Mouse (Mus musculus): Measurements from ENCODE around the gene Usp22.
A peak's percentile ranks its signal among the peaks of the same experiment; 100 is the strongest.
"Not testable (repeated sequence)": the region's sequence is repeated elsewhere in the genome, so short reads cannot be mapped to it uniquely, and the experiment has no call there.

Gene Usp22

DNA sequence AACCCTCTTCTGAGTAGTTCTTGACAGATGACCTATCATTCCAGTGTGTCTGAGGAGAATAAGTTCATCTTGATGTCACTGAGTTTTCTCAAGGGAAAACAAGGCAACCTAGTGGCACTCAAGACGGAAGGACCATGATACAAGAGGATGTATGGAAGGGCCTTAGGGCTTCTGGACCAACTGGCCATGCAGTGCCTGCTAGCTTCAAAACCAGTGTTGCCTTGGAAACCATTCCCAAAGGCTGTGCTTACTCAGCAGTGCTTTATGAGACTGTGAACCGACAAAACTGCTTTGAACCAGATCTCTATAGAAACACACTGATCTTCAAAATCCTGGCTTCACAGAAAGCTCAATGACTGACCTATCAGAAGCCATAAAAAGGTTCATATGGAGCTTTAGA is 15.9 kb upstream of the Usp22 start:
- no peak for DNase-seq (ENCODE audit: low read depth, low spot score)

DNA sequence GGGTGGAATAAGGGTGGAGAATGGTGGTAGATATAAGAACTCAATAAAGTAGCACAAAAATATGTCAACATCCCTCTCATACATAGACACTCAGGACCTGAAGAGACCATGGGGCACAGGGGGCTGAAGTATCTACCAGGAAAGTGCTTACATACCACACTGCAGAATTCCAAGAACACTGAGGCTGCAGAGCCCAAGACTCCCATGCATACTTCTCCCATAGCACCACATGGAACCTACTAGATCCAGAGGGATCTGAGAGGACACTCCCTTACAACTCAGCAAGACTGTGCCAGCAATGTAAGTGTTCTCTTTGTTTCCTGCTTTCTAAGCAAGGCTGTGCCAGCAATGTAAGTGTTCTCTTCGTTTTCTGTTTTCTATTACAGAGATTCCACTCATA is 9.0 kb upstream of the Usp22 start:
- no peak for DNase-seq (ENCODE audit: low read depth, low spot score)

GRCm38 (mm10) chr11:61181624-61182023 is 6.8 kb upstream of the Usp22 start:
- DNase-seq (ENCODE audit: low read depth, low spot score): no peak

GRCm38 (mm10) chr11:61180361-61180760 is 5.5 kb upstream of the Usp22 start:
- no peak for DNase-seq (ENCODE audit: low read depth, low spot score)

DNA sequence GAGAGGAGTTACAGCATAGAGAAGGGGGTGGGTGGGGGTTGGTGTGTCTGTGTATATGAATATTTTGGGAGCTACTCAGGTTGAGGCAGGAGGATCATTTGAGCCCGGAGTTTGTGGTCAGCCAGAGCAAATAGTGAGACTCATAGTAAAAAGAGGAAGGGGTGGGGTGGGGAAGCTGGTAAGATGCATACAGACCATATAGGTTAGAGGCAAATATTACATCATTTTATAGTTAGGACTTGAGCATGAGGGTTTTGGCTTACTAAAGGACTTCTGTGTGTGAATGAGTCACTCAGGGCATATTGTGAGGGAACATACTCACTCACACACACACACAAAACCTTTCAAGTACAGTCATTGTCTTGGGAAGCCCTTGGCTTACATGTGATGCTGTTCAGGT is 1.5 kb upstream of the Usp22 start:
- DNase-seq (ENCODE audit: low read depth, low spot score): no peak

DNA sequence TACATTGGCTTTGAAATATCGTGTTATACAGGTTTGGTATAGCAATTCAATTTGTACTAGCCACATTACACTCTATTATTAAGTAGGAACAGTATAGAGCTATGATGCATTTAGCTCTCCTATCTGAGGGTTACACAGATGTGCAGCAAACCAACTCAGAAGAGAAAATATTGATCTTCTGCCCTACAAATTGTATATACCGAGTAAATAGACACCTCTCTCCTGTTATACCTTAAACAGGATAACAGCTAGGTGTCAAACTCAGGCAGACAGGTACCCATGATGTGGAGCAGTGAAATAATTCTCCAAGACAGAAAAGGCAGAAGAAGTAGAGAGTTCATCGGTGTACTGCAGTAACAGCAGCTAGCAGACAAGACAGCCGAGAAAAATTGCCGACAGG is 923 bp upstream of the Usp22 start:
- DNase-seq (ENCODE audit: low read depth, low spot score): no peak

DNA sequence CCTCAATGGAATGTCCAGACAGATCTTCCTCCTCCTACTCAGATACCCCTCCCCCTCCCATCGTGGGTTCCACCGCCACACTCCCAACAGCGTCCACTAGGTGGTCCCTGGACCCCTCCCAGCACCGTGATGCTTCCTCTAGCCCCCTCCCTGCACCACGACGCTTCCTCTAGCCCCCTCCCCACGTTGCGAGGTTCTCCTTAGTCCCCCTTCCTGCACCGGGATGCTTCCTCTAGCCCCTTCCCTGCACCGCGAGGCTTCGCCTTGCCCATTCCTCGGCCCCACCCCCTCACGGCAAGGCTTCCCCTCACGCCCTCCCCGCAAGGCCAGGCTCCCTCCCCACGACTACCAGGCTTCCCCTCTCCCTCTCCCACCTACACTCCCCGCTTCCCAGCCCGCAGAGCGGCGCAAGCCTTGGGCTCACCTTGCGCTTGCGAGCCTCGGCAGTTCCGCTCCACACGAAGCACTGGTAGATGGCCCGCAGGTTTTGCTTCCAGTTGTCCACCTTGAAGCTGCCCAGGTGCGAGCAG is 499 bp downstream of the Usp22 start:
- DNase-seq (ENCODE audit: low read depth, low spot score): peak; percentile 93

DNA sequence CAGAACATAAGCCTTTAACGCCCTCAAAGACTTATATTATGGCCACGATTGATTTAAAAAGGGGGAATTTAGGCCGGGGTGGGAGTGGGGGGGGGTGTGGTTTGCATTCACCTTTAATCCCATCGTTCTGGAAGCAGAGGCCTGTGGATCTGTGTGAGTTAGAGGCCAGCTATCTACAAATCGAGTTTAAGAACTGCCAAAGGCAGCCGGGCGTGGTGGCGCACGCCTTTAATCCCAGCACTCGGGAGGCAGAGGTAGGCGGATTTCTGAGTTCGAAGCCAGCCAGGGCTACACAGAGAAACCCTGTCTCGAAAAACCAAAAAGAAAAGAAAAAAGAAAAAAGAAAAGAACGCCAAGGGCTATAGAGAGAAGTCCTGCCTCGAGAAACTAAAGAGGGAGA is 1.4 kb downstream of the Usp22 start:
- not testable (repeated sequence) for DNase-seq (ENCODE audit: low read depth, low spot score)

DNA sequence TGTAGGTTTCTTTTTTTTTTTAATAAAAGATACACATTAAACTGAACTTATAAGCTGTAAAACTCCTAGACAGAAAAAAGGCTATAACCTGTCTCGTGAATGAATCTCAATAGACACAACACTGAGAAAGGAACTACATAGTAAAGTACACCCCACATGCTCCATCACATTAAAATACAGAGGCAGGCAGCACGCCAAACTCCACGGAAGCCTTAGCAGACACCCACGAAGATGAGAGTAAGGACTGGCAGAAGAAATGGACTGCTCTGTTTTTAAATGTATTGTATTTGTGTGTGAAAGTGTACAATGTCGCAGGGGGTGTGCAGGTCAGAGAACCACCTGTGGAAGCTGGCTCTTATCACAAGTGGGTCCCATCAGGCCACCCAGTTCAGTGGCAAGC is 4.7 kb downstream of the Usp22 start:
- no peak for DNase-seq (ENCODE audit: low read depth, low spot score)

GRCm38 (mm10) chr11:61164881-61165280 is 10.0 kb downstream of the Usp22 start:
- DNase-seq (ENCODE audit: low read depth, low spot score): no peak

DNA sequence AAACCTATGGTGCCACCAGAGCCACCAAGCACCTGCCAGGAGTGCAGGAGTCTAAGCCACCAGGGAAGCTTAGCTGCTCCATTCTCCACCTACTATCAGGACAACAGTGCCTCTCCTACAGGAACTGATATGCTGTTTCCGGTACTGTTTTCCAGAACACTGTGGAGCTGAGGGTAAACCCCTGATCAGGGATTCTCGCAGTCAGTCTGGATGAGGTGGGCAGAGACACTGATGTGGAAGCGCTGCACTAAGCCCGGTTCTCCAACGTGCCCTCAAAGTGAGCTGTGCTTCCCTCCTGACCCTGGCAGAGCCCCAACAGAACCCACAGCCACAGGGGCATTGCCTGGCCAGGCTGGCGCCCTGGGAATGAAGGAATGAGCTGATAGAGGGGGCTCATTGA is 10.5 kb downstream of the Usp22 start:
- no peak for DNase-seq (ENCODE audit: low read depth, low spot score)

GRCm38 (mm10) chr11:61163341-61163740 is 11.5 kb downstream of the Usp22 start:
- no peak for DNase-seq (ENCODE audit: low read depth, low spot score)

DNA sequence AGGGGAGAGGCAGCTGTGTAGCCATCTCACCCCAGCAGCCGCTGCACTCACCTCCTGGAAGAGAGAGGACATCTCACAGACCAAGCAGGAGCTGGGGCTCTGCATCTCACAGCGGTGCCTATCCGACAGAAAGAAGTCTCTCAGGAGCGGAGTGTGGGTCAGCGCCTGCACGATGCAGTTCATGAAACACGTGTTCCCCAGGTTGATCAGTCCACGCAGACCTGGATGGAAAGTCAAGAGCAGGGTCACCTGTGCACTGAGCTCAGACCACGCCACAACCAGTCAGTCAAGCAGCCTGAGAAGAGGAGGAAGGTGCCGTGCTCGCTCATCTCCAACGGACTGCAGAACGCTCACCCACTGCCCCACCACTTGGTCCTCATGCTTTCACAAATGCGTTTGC is 12.1 kb downstream of the Usp22 start:
- no peak for DNase-seq (ENCODE audit: low read depth, low spot score)

DNA sequence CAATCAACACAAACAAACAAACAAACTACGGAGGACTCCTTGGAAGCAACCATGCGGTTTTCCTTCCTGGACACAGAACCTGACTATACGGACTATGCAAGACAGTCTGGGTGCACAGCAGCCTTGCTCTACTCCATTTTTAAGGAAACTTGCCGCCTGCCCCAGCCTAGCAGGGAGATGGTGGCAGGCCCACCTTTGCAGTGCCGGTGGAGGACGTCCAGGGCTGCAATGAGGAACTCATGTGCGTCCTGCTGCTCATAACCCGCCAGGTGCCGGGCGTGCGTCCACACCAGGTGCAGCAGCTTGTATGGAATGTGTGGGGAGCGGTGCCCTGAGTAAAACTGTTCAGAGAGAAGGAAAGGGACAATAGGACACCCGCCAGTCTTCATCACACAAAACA is 13.7 kb downstream of the Usp22 start:
- DNase-seq (ENCODE audit: low read depth, low spot score): no peak

DNA sequence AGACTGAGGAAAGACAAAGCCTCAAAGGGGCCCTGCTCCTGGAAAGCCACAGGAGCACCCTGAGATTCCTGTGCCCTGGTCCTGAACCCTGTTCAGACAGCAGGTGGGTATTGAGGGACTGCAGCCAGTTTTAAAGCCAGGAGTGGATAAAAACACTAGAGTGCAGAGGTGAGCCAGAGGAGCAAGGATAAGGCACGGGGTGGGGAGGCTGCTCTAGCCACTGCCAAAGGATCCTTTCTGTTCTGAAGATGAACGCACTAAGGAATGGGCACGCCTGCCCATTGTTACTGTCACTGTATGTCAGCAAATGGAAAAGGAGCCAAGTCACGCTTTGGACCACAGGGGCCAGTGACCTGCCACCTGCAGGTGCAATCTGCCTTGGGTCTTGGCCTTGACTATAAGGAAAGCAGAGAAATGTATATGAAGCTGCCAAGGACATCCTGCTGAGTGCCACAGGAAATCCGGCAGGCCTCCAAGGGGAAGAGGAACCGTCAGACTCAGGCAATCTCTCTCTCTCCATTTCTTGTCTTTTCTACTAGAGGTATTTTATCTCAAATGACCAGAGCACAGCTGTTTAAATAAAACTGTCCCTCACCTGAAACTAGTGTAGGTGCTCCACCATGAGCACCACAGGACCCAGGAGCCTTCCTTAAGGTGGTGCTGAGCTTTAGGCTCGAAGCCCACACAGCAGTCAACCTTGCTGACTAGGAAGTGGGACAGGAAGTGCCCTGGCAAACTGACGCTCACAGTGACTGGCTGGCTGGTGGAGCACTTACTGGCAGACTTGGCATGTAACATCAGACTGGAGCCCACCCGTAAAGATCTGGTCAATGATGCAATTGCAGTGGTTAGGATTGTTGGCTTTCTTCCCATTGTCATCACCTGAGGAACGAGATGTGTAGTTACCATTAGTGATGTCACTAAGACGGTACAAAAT is 14.8 kb downstream of the Usp22 start:
- DNase-seq (ENCODE audit: low read depth, low spot score): no peak

DNA sequence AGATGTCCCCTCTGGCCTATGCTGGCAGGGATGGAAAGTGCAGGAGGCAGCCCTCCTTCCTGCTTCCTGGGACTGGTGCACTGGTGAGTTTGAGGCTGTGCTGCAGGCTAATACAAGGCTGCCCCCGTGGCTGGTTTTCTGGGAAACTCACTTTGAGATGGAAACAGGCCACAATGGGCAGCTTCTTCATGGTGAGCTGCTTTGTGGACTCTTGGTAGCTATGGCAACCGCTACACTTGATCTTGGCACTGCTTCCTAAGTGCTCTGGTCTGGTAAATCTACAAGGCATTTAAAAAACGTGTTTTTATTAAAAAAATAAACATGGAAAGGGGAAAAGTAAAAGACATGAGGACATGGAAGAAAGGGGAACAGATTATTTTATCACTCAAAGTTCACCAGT is 16.7 kb downstream of the Usp22 start:
- no peak for DNase-seq (ENCODE audit: low read depth, low spot score)

GRCm38 (mm10) chr11:61155727-61156126 is 19.1 kb downstream of the Usp22 start:
- no peak for DNase-seq (ENCODE audit: low read depth, low spot score)

DNA sequence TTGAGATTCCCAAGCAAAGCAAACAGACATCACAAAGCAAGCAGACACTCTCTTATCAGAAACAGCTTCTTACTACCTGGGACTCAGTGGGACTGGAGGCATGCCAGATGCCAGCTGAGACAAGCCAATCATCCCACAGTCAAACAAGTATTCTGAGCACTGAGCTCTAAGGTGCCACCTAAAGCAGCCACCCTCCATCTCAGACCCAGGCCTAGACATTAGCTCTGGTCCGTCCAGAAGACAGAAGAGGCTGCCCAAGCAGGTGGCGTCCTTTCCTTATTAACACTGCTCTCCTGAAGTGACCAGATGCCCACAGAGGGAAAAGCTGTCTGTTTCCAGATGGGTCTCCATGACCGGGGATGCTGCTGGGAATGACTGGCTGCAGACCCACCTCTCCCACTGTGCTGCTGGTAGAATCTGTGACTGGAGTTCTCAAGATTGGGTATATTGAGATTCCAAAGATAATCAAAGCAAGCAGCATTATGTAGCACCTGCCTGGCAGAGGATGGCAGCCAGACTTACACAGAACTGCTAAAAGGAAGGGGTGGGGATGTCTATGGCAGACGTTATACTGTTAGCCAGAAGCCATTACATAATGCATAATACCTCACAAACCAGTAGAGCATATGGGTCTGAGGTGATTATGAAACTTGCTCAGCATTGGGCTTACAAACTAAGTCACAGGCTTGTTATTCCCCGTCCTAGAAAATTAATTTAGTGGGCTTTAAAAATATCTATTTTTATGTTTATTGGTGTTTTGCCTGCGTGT is 24.4 kb downstream of the Usp22 start:
- no peak for DNase-seq (ENCODE audit: low read depth, low spot score)

GRCm38 (mm10) chr11:61147300-61147683 is 27.6 kb downstream of the Usp22 start:
- peak; percentile 32 for DNase-seq (ENCODE audit: low read depth, low spot score)

DNA sequence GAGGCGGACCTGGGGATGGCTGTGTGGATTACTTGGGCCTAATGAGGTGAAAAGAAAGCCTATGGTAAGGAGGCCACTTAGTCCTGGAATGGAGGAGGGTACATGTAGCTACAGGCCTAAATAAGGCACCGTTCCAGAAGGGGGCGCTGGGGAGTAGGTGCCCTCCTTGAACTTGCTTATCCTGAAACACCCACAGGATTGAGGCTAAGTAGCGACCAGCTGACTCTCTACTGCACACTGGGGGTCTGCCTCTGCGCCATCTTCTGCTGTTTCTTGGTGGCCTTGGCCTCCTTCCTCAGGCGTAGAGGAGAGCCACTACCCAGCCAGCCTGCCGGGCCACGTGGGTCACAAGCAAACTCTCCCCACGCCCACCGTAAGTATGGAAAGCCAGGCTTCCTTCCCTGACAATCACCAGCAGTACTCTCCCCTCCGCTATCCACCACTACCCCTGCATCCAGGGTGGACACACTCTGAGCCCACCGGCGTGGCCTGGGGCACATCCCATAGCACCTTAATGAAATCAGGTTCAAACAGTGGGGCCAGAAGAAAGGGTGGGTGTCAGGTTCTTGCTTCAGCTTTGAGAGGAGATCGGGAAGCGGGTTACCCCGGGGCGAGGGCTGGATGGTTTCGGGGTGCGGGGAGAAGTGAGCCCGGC is 28.1 kb downstream of the Usp22 start:
- DNase-seq (ENCODE audit: low read depth, low spot score): peak; percentile 66

- DNase-seq (ENCODE audit: low read depth, low spot score): no peak
Observed at GRCm38 (mm10) chr11:61145551-61145950, 29.3 kb downstream of the Usp22 start.
